Mouse (Mus musculus) stomach, embryonic 16.5 days (tissue): ENCODE data around the gene Epo. TPM values are rescaled to one million over a fixed set of nuclear protein-coding genes. Genes with fewer than 3 reads are reported as not detected.

Experiments
- ATAC-seq: fragments of 200-750 bp; cut with Nextera tagmentation; 2 replicates; pipeline ENCODE4 v1.8.0; 2017; ENCODE audit warnings: moderate number of reproducible peaks, moderate TSS enrichment; ENCODE audit not compliant: insufficient read depth, low FRiP score
- H3K27ac ChIP-seq: fragments of 300-500 bp; sonication (generic); 2 replicates; pipeline ENCODE4 v1.5.1; 2014; ENCODE audit warnings: low read length
- H3K27me3 ChIP-seq: fragments of 300-500 bp; sonication (generic); 2 replicates; pipeline ENCODE4 v1.6.1; 2014; ENCODE audit warnings: low read length, control low read depth, mixed read lengths; ENCODE audit not compliant: control insufficient read depth, insufficient read depth
- H3K36me3 ChIP-seq: fragments of 300-500 bp; sonication (generic); 2 replicates; pipeline ENCODE4 v1.6.1; 2014; ENCODE audit warnings: low read length; ENCODE audit not compliant: control insufficient read depth, insufficient read depth
- H3K4me1 ChIP-seq: fragments of 300-500 bp; sonication (generic); 2 replicates; pipeline ENCODE4 v1.6.1; 2014; ENCODE audit warnings: low read length, control low read depth, mixed read lengths; ENCODE audit not compliant: control insufficient read depth, insufficient read depth
- H3K4me2 ChIP-seq: fragments of 300-500 bp; sonication (generic); 2 replicates; pipeline ENCODE4 v1.6.1; 2014; ENCODE audit warnings: low read depth, low read length, mixed read lengths
- H3K4me3 ChIP-seq: fragments of 300-500 bp; sonication (generic); replicated peaks from 2 replicates; pipeline ENCODE4 v1.5.1; 2014; ENCODE audit warnings: mild to moderate bottlenecking, low read length
- H3K9ac ChIP-seq: fragments of 300-500 bp; sonication (generic); 2 replicates; pipeline ENCODE4 v1.6.1; 2014; ENCODE audit warnings: low read length
- H3K9me3 ChIP-seq: fragments of 300-500 bp; sonication (generic); replicated peaks from 2 replicates; pipeline ENCODE4 v1.6.1; 2016; ENCODE audit warnings: low read length, control low read depth; ENCODE audit not compliant: control insufficient read depth
- WGBS: fragments of 180-500 bp; shearing (Covaris S2); extraction: QIAGEN DNeasy Blood & Tissue Kit; methylation state at CpG from one replicate; pipeline ENCODE4 v1.1.7; 2014; 5-methylcytosine and 5-hydroxymethylcytosine counted together
- polyA plus RNA-seq: library from polyadenylated mRNA; unstranded; fragments of >200 nt; fragmentation: Nextera tagmentation; extraction: Ambion mirVana; gene quantifications from 2 replicates; pipeline ENCODE4 v1.2.1, GENCODE M21; 2015

The Epo gene
- polyA plus RNA-seq, 1 experiment from 2014 or later: not detected

DNA sequence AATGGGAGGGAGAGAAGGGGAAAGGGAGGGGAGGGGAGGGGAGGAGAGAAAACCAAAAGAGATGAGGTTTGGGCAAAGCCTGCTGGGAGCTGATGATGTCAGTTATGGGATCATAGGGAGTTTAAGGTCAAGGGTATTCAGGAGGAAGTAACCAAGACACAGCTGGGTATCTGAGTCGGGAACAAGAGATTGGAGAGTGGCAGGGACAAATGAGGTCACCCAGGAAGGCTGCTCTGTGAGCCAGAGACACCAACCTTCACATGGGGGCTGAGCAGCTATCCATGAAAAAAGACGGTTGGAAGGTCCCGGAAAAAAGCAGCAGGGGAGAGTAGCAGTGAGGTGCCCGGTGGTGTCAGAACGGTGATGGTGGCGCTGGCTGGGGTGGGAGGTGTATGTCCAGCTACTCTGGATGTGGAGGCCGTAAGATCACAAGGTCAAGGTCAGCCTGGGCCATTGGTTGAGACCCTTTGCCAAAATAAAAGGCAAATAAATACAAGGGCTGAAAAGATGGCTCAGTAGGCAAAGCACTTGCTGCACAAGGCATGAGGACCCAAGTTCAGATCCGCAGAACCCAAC lies 35.3 kb upstream of the Epo start:
- Histone ChIP-seq H3K9me3 (no peaks in the 10 kb centered on the region), H3K4me3 (no peak overlapping the region), H3K4me1 (peaks cover 4% of the 10 kb centered on the region; the same call in 1 of the 2 replicates), H3K36me3 (no peaks in the 10 kb centered on the region), H3K4me2 (no peak overlapping the region), H3K9ac (no peak overlapping the region), H3K27ac (no peak overlapping the region), H3K27me3 (no peaks in the 10 kb centered on the region)
- WGBS: 78% methylated on average over 8 of the region's 8 CpGs
- no peak for ATAC-seq

- peaks cover 4% of the 10 kb centered on the region; the same call in 1 of the 2 replicates for H3K4me1 ChIP-seq
- no peak overlapping the region for H3K4me3 ChIP-seq
- no peaks in the 10 kb centered on the region for H3K9me3 ChIP-seq
- H3K36me3 ChIP-seq: no peaks in the 10 kb centered on the region
- H3K27ac ChIP-seq: no peak overlapping the region
- H3K27me3 ChIP-seq: no peaks in the 10 kb centered on the region
- no peak overlapping the region for H3K9ac ChIP-seq
- no peak overlapping the region for H3K4me2 ChIP-seq
- ATAC-seq: no peak
- 95% methylated on average over 5 of the region's 5 CpGs for WGBS
Observed at GRCm38 (mm10) chr5:137566416-137566815, 33.4 kb upstream of the Epo start.

DNA sequence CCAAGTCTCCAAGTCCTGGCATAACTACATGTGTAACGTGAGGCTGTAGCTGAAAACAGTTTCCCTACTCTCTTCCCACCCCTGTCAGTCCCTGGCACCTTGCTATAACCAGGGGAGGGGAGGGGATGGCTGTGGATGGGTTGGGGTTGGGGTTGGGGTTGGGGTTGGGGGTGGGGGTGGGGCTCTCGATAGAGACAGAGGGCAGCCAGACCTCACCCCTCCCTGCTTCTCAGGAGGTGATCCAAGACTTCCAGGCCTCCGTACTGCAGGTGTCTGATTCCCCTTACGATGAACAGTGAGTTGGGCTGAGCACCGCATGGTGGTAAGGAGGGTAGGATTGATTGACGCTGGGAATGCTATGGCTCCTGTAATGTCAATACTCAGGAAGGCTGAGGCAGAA lies 32.7 kb upstream of the Epo start:
- WGBS: 63% methylated on average over 6 of the region's 6 CpGs

DNA sequence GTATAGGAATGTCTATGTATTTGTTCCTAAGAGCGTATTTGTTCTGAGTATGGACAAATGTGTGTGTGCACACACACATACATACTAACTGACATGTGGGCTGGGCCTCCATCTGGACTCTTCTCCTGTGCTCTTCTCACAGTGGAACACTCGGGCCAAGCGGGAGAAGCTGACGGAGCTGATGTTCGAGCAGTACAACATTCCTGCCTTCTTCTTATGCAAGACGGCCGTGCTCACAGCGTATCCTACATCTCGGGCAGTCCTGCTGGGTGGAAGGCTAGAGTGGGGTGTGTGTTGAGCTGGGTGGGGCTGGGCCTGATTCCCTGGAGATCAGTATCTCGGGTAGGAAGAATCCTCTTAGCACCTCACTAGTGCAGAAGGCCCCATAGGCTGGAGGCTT lies 29.9 kb upstream of the Epo start:
- H3K4me3 ChIP-seq: no peak overlapping the region
- H3K4me1 ChIP-seq: no peaks in the 10 kb centered on the region
- no peaks in the 10 kb centered on the region for H3K36me3 ChIP-seq
- H3K27ac ChIP-seq: no peak overlapping the region
- H3K4me2 ChIP-seq: no peak overlapping the region
- ATAC-seq: no peak
- 58% methylated on average over 10 of the region's 10 CpGs for WGBS
- no peaks in the 10 kb centered on the region for H3K27me3 ChIP-seq
- no peak overlapping the region for H3K9ac ChIP-seq
- H3K9me3 ChIP-seq: no peaks in the 10 kb centered on the region

More for the DNA sequence above, 32.7 kb upstream of the Epo start:
- peaks cover 4% of the 10 kb centered on the region; the same call in 1 of the 2 replicates for H3K4me1 ChIP-seq
- H3K4me3 ChIP-seq: no peak overlapping the region
- no peak overlapping the region for H3K9ac ChIP-seq
- H3K36me3 ChIP-seq: no peaks in the 10 kb centered on the region
- no peaks in the 10 kb centered on the region for H3K27me3 ChIP-seq
- no peak for ATAC-seq
- no peak overlapping the region for H3K27ac ChIP-seq
- H3K9me3 ChIP-seq: no peaks in the 10 kb centered on the region
- H3K4me2 ChIP-seq: no peak overlapping the region

- H3K4me1 ChIP-seq: no peaks in the 10 kb centered on the region
- H3K4me2 ChIP-seq: no peak overlapping the region
- no peaks in the 10 kb centered on the region for H3K36me3 ChIP-seq
- H3K27ac ChIP-seq: no peak overlapping the region
- H3K9ac ChIP-seq: no peak overlapping the region
- WGBS: 62% methylated on average over 6 of the region's 6 CpGs
- no peak for ATAC-seq
- H3K9me3 ChIP-seq: no peaks in the 10 kb centered on the region
- no peak overlapping the region for H3K4me3 ChIP-seq
- no peaks in the 10 kb centered on the region for H3K27me3 ChIP-seq
Observed at GRCm38 (mm10) chr5:137561556-137561955, 28.5 kb upstream of the Epo start.

- H3K27me3 ChIP-seq: peaks cover 7% of the 10 kb centered on the region
- no peaks in the 10 kb centered on the region for H3K36me3 ChIP-seq
- H3K9ac ChIP-seq: no peak overlapping the region
- H3K4me3 ChIP-seq: peak overlapping the region; percentile 32; the same call in 1 of the 2 replicates
- H3K4me1 ChIP-seq: peaks cover 6% of the 10 kb centered on the region; the same call in 1 of the 2 replicates
- no peak overlapping the region for H3K27ac ChIP-seq
- 48% methylated on average over 11 of the region's 11 CpGs for WGBS
- H3K4me2 ChIP-seq: 0 out of 2 replicates have a peak overlapping the region, but pooled peaks have one; percentile 48
- ATAC-seq: peak; percentile 21; the same call in 1 of the 2 replicates
- H3K9me3 ChIP-seq: no peaks in the 10 kb centered on the region
Observed at GRCm38 (mm10) chr5:137553898-137554297, 20.9 kb upstream of the Epo start.

GRCm38 (mm10) chr5:137553411-137553837 lies 20.4 kb upstream of the Epo start, which contains the start of gene Actl6b:
Actl6b (plus strand) TSS chr5:137553517.
- Histone ChIP-seq H3K9ac (no peak within 1 kb of the TSS), H3K4me3 (peak within 1 kb of the TSS; percentile 32), H3K36me3 (no peaks in the 10 kb centered on the region), H3K9me3 (no peaks in the 10 kb centered on the region), H3K4me2 (peak within 1 kb of the TSS; percentile 48), H3K4me1 (peaks cover 6% of the 10 kb centered on the region; the same call in 1 of the 2 replicates), H3K27me3 (peaks cover 7% of the 10 kb centered on the region), H3K27ac (no peak within 1 kb of the TSS)
- peak; percentile 80; the same call in 1 of the 2 replicates for ATAC-seq
- 2% methylated on average over 37 of the region's 37 CpGs for WGBS

- Histone ChIP-seq H3K36me3 (no peaks in the 10 kb centered on the region), H3K4me1 (peaks cover 6% of the 10 kb centered on the region; the same call in 1 of the 2 replicates), H3K27me3 (peaks cover 7% of the 10 kb centered on the region), H3K4me2 (peak overlapping the region; percentile 48), H3K4me3 (peak overlapping the region; percentile 32), H3K27ac (no peak overlapping the region), H3K9ac (no peak overlapping the region), H3K9me3 (no peaks in the 10 kb centered on the region)
- ATAC-seq: no peak
- WGBS: 29% methylated on average over 6 of the region's 6 CpGs
Observed at GRCm38 (mm10) chr5:137553000-137553399, 20.0 kb upstream of the Epo start.

GRCm38 (mm10) chr5:137551119-137551518 lies 18.1 kb upstream of the Epo start:
- no peak overlapping the region for H3K4me2 ChIP-seq
- H3K36me3 ChIP-seq: no peaks in the 10 kb centered on the region
- H3K9me3 ChIP-seq: no peaks in the 10 kb centered on the region
- ATAC-seq: no peak
- WGBS: 61% methylated on average over 5 of the region's 5 CpGs
- no peak overlapping the region for H3K9ac ChIP-seq
- no peak overlapping the region for H3K27ac ChIP-seq
- no peak overlapping the region for H3K4me3 ChIP-seq
- H3K27me3 ChIP-seq: peaks cover 7% of the 10 kb centered on the region
- H3K4me1 ChIP-seq: peaks cover 6% of the 10 kb centered on the region; the same call in 1 of the 2 replicates
